Mouse (Mus musculus): Measurements from ENCODE around the gene Zfr. TPM values are rescaled to one million over a fixed set of nuclear protein-coding genes. Genes with fewer than 3 reads are reported as not detected.

Zfr gene
- polyA plus RNA-seq (2015; fragmentation: Nextera tagmentation; extraction: Ambion mirVana): 258 TPM in 2 replicates

GRCm38 (mm10) chr15:12117242-12118092, at the start of gene Zfr:
Gene Zfr (plus strand): TSS chr15:12117831.

DNA sequence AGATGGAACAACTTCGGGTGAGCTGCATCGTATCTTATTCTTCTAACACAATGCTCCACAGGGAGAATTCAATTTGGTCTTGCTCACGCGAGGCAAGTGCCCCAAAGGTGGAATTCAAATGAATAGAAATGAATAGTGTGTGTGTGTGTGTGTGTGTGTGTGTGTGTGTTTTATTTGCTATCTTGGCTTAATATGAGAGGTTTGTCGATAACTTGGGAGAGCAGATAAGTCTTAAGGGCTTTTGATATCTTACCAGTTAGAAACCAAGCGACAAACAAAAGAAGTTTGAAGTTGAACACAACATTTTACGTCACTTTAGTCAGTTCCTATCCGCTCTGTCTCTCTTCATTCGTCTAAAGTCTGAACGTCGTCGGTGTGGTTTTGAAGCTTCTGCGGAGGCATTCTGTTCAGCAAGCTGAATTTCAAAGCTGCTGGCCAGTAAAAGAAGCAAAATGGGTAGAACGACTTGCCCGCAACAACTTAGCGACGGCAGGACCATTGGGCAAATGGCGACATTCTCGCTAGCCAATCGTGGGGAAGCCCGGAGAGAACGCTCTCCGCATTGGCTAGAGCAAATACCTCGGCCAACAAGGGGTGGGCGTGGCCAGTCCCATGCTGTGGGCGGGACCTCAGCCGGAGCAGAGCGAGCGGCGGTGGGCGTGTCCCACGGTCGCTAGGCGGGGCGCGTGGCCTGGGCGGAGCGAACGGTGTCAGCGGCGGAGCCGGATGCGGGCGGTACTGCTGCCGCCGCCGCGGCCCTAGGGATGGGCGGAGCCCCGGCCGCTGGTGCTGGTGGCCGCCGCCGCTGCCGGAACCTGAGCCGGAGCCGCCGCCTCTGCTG, 86.9 kb downstream of the Zfr start, which contains the start of gene Mtmr12:
Gene Mtmr12, plus strand, starts transcription at position 710 of the 841 bp plus-strand sequence.

MicroRNAs encoded within 50 kb of the gene (microRNA counts, 519-probe panel; counts per million panel counts)
- microRNA mmu-miR-1898: 40.5 counts per million

Small RNA genes lying within 50 kb of the gene (microRNA-seq; reads per million reads assigned to microRNA genes)
- not detected for gene Mir1898

Other genes with a start within 250 kb of the Zfr start
- 2.2 TPM in 2 replicates for gene Npr3, start 210.5 kb upstream of the Zfr start, polyA plus RNA-seq (2015; fragmentation: Nextera tagmentation; extraction: Ambion mirVana)
- gene Sub1, start 120.8 kb upstream of the Zfr start, polyA plus RNA-seq (2015; fragmentation: Nextera tagmentation; extraction: Ambion mirVana): 555 and 600 TPM in 2 replicates
- gene Mtmr12, start 87.2 kb downstream of the Zfr start, polyA plus RNA-seq (2015; fragmentation: Nextera tagmentation; extraction: Ambion mirVana): 4.5 and 5.1 TPM in 2 replicates
- gene Golph3, start 203.6 kb downstream of the Zfr start, polyA plus RNA-seq (2015; fragmentation: Nextera tagmentation; extraction: Ambion mirVana): 70.1 and 80.9 TPM in 2 replicates
- gene 1810049J17Rik, start 204.1 kb downstream of the Zfr start, polyA plus RNA-seq (2015; fragmentation: Nextera tagmentation; extraction: Ambion mirVana): 0.72 TPM in 1 of 2 replicates, not detected in the other

Data from neural tube, postnatal 0 days (tissue).